Mouse (Mus musculus): ENCODE results near the gene Ccnk.

GRCm38 (mm10) chr12:108143624-108144498, 35.5 kb upstream of the Ccnk start:
- no peak for TF ChIP-seq POLR2A (IDR thresholded peaks at IDR 0.05; ENCODE audit: extremely low read depth, insufficient read depth, low read length)
- no peak for TF ChIP-seq CTCF (IDR thresholded peaks at IDR 0.05; ENCODE audit: extremely low read depth, insufficient read depth, low read length)

Data from cortical plate, adult 2 months (tissue).